In the genomic region with DNA sequence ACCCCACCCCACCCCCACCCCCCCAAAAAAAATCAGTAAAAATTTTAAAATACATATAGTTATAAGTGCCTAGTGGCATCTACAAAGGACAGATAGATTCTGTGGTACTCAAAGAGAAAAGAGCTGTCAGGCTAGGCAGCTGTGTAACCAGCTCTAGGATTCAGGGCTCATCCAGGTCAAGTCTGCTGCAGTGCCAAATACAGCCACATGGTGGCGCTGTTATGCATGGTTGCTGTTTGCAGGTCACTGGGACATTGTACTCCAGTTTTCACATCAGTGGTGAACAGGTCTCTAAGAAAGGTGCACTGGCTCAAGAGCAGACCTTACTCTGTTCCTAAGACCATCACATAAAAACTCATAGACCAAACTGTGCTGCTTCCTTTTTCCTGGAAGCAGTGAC, we compare ENCODE assay signal across 8 mouse cellular contexts. TPM values are rescaled to one million over a fixed set of nuclear protein-coding genes. Genes with fewer than 3 reads are reported as not detected.
DNase-seq lines count a peak whose midpoint lies in the region; ATAC-seq lines count a peak whose summit lies in the region.

No protein-coding gene starts in this region.

- peak; percentile 82 for DNase-seq in R1 (ENCODE audit: low read depth, low spot score)
- peak; percentile 74 for DNase-seq in cerebellum, adult 9-11 months
- peak; percentile 72 to 88 for DNase-seq in frontal cortex, postnatal 10 days (ENCODE audit: low spot score in 2 of 2)
- peak; percentile 87 for DNase-seq in hindlimb bud, embryonic 11.5 days (ENCODE audit: extremely low spot score, low read depth, low spot score)
- DNase-seq in left cerebral cortex, adult 18-20 months (ENCODE audit: low spot score in 2 of 2) = peak; percentile 90 to 97
- DNase-seq in right cerebral cortex, adult 18-20 months = peak; percentile 87
- peak; percentile 92 for DNase-seq in urinary bladder, postnatal 14 days (ENCODE audit: low spot score)

- ATAC-seq in megakaryocyte, adult 5-6 weeks (ENCODE audit: poor library complexity, severe bottlenecking) = peak; percentile 53

RNA-seq across cellular contexts. Expression of a gene that starts 24.6 kb away (rescaled TPM):
- total RNA-seq in left cerebral cortex, adult 18-20 months (2021) = 1 to 10 TPM; 3.1 to 4.4 TPM
- total RNA-seq in megakaryocyte, adult 5-6 weeks (2015) = 0.30 and 0.31 TPM in 2 replicates
- total RNA-seq in megakaryocyte, adult 5-6 weeks (2017) = 0.18 and 0.28 TPM in 2 replicates

RNA-seq across cellular contexts. Expression of a gene that starts 49.0 kb away (rescaled TPM):
- 10 to 100 TPM; 41.8 to 45.3 TPM for total RNA-seq in left cerebral cortex, adult 18-20 months (2021)
- 60.6 and 66.0 TPM in 2 replicates for total RNA-seq in megakaryocyte, adult 5-6 weeks (2015)
- 72.4 and 76.5 TPM in 2 replicates for total RNA-seq in megakaryocyte, adult 5-6 weeks (2017)

Comparison
In these comparisons a context has a peak if more than half of its experiments do, and no peak if none do; other contexts are left out.
1. Peak in every context shown above with its lines: DNase-seq and ATAC-seq.